Mouse (Mus musculus) erythroblast, embryonic 14.5 days (primary cell): ENCODE results near the gene Sppl3.

Experiments used
- GATA1 ChIP-seq: IDR thresholded peaks from 2 replicates; pipeline ENCODE4 v1.6.1; 2012; ENCODE audit warnings: low read length, inconsistent platforms, mixed read lengths
- TAL1 ChIP-seq: IDR thresholded peaks from 3 replicates; pipeline ENCODE4 v1.6.1; 2012; ENCODE audit warnings: low read length, inconsistent platforms, mixed read lengths

- TF ChIP-seq GATA1: no peak
- TF ChIP-seq TAL1: no peak
Measured at GRCm38 (mm10) chr5:115007768-115008167, 3.2 kb upstream of the Sppl3 start.
